Mouse (Mus musculus): ENCODE results near the gene Clcc1.

DNA sequence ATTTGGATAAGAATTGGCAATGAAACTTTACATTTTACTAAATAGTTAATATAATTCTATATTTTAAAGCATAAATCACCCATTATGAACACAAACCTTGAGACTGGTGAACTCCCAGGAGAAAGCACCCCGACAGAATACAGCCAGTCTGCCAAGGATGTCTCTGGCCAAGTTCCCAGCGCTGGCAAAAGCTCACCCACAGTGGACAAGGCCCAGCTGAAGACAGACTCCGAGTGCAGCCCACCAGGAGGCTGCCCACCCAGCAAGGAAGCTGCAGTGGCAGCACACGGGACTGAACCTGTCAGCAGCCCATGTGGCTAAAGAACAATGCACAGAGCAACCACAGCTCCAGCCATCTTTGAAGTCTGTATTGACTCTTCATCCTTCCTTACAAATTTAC is 22.9 kb downstream of the Clcc1 start:
- no peak for TF ChIP-seq CTCF (IDR thresholded peaks at IDR 0.05; ENCODE audit: borderline replicate concordance, insufficient read depth, low read length)
- TF ChIP-seq POLR2A (IDR thresholded peaks at IDR 0.05; ENCODE audit: low read depth, low read length) = no peak
